Mouse (Mus musculus) T-helper 2 cell (primary cell): ENCODE data around the gene Ptpru.
"Not testable (repeated sequence)": the region's sequence is repeated elsewhere in the genome, so short reads cannot be mapped to it uniquely, and the experiment has no call there.

ENCODE experiments used
- in situ Hi-C: fragments of 300-600 bp; cut with MboI, MseI; formaldehyde crosslinking; loops from one replicate; pipeline ENCODE4 v1.15.1; 2025; ENCODE audit warnings: high pct_unique_total_duplicates

Ptpru gene

GRCm38 (mm10) chr4:131836351-131836881 lies 1.7 kb downstream of the Ptpru start:
- in situ Hi-C loops: loop anchor here (5.0 kb wide), 1 partner anchor 869 kb away; no protein-coding TSS in a partner anchor

GRCm38 (mm10) chr4:131833971-131834609 lies 4.0 kb downstream of the Ptpru start:
- in situ Hi-C loops: loop anchor here (5.0 kb wide), 1 partner anchor 107 kb away; no protein-coding TSS in a partner anchor

GRCm38 (mm10) chr4:131832759-131833407 lies 5.2 kb downstream of the Ptpru start:
- in situ Hi-C loops: loop anchor here (5.0 kb wide), 1 partner anchor 106 kb away; no protein-coding TSS in a partner anchor

GRCm38 (mm10) chr4:131831546-131832045 lies 6.5 kb downstream of the Ptpru start:
- in situ Hi-C loops: loop anchor here (5.0 kb wide), 1 partner anchor 104 kb away; no protein-coding TSS in a partner anchor

- in situ Hi-C loops: no loop called here
Observed at GRCm38 (mm10) chr4:131829123-131829522, 9.0 kb downstream of the Ptpru start.

- in situ Hi-C loops: no loop called here
Observed at GRCm38 (mm10) chr4:131826905-131827304, 11.2 kb downstream of the Ptpru start.

- in situ Hi-C loops: no loop called here
Observed at GRCm38 (mm10) chr4:131825830-131826229, 12.3 kb downstream of the Ptpru start.

- in situ Hi-C loops: no loop called here
Observed at GRCm38 (mm10) chr4:131824939-131825338, 13.1 kb downstream of the Ptpru start.

GRCm38 (mm10) chr4:131822583-131822982 lies 15.5 kb downstream of the Ptpru start:
- in situ Hi-C loops: no loop called here

- in situ Hi-C loops: no loop called here
Observed at GRCm38 (mm10) chr4:131821161-131821731, 16.8 kb downstream of the Ptpru start.

- in situ Hi-C loops: no loop called here
Observed at GRCm38 (mm10) chr4:131818926-131819325, 19.2 kb downstream of the Ptpru start.

- in situ Hi-C loops: no loop called here
Observed at GRCm38 (mm10) chr4:131815774-131816173, 22.3 kb downstream of the Ptpru start.

- in situ Hi-C loops: no loop called here
Observed at GRCm38 (mm10) chr4:131814869-131815268, 23.2 kb downstream of the Ptpru start.

- in situ Hi-C loops: no loop called here
Observed at GRCm38 (mm10) chr4:131813798-131814197, 24.3 kb downstream of the Ptpru start.

- in situ Hi-C loops: no loop called here
Observed at GRCm38 (mm10) chr4:131812458-131812857, 25.6 kb downstream of the Ptpru start.

- in situ Hi-C loops: no loop called here
Observed at GRCm38 (mm10) chr4:131805255-131805654, 32.8 kb downstream of the Ptpru start.

GRCm38 (mm10) chr4:131804732-131805131 lies 33.4 kb downstream of the Ptpru start:
- in situ Hi-C loops: not testable (repeated sequence)

- in situ Hi-C loops: no loop called here
Observed at GRCm38 (mm10) chr4:131803846-131804245, 34.2 kb downstream of the Ptpru start.

GRCm38 (mm10) chr4:131798968-131799367 lies 39.1 kb downstream of the Ptpru start:
- in situ Hi-C loops: loop anchor here (10.0 kb wide), 1 partner anchor 1164 kb away; no protein-coding TSS in a partner anchor

GRCm38 (mm10) chr4:131797920-131798319 lies 40.2 kb downstream of the Ptpru start:
- in situ Hi-C loops: loop anchor here (10.0 kb wide), 1 partner anchor 1163 kb away; no protein-coding TSS in a partner anchor

- in situ Hi-C loops: loop anchor here (10.0 kb wide), 1 partner anchor 1163 kb away; no protein-coding TSS in a partner anchor
Observed at GRCm38 (mm10) chr4:131797483-131797882, 40.6 kb downstream of the Ptpru start.
